Mouse (Mus musculus) urinary bladder, postnatal 4 days (tissue): ENCODE data around the gene Med4.
A peak's percentile ranks its signal among the peaks of the same experiment; 100 is the strongest.

Experiments
- DNase-seq, 2 experiments: peaks; one replicate each; pipeline ENCODE4 v3.0.0; 2021 to 2022; ENCODE audit warnings: low spot score in 2 of 2

Gene Med4

GRCm38 (mm10) chr14:73509765-73510423 lies at the start of gene Med4:
Gene Med4, plus strand, starts transcription at chr14:73510025.
- peak; percentile 91 to 94 for DNase-seq

GRCm38 (mm10) chr14:73460514-73461134 lies 49.2 kb upstream of the Med4 start:
- peak in 1 of 2 experiments; percentile 57 for DNase-seq

- peak in 1 of 2 experiments; percentile 29 for DNase-seq
Measured at GRCm38 (mm10) chr14:73462211-73462610, 47.6 kb upstream of the Med4 start.

- DNase-seq, result no peak
Measured at GRCm38 (mm10) chr14:73467697-73468096, 42.1 kb upstream of the Med4 start.

- no peak for DNase-seq
Measured at GRCm38 (mm10) chr14:73469506-73469905, 40.3 kb upstream of the Med4 start.

GRCm38 (mm10) chr14:73470593-73470992 lies 39.2 kb upstream of the Med4 start:
- DNase-seq, result no peak

GRCm38 (mm10) chr14:73472205-73472604 lies 37.6 kb upstream of the Med4 start:
- DNase-seq, result no peak

- peak in 1 of 2 experiments; percentile 71 for DNase-seq
Measured at GRCm38 (mm10) chr14:73473670-73474460, 36.0 kb upstream of the Med4 start.

GRCm38 (mm10) chr14:73474636-73475093 lies 35.2 kb upstream of the Med4 start:
- DNase-seq, result no peak

- DNase-seq, result no peak
Measured at GRCm38 (mm10) chr14:73475506-73475905, 34.3 kb upstream of the Med4 start.

- no peak for DNase-seq
Measured at GRCm38 (mm10) chr14:73476361-73476934, 33.4 kb upstream of the Med4 start.

- no peak for DNase-seq
Measured at GRCm38 (mm10) chr14:73477077-73477476, 32.7 kb upstream of the Med4 start.

- DNase-seq, result no peak
Measured at GRCm38 (mm10) chr14:73478321-73478720, 31.5 kb upstream of the Med4 start.

GRCm38 (mm10) chr14:73479771-73480170 lies 30.1 kb upstream of the Med4 start:
- DNase-seq, result no peak

GRCm38 (mm10) chr14:73483516-73484229 lies 26.2 kb upstream of the Med4 start:
- no peak for DNase-seq

- no peak for DNase-seq
Measured at GRCm38 (mm10) chr14:73484366-73485110, 25.3 kb upstream of the Med4 start.

- DNase-seq, result no peak
Measured at GRCm38 (mm10) chr14:73486641-73487040, 23.2 kb upstream of the Med4 start.

GRCm38 (mm10) chr14:73493356-73493755 lies 16.5 kb upstream of the Med4 start:
- no peak for DNase-seq

- DNase-seq, result no peak
Measured at GRCm38 (mm10) chr14:73494122-73494521, 15.7 kb upstream of the Med4 start.

- DNase-seq, result no peak
Measured at GRCm38 (mm10) chr14:73495753-73496152, 14.1 kb upstream of the Med4 start.

GRCm38 (mm10) chr14:73501283-73501682 lies 8.5 kb upstream of the Med4 start:
- DNase-seq, result no peak
